Mouse (Mus musculus): Measurements from ENCODE around the gene Serpinb11.

Serpinb11 gene

DNA sequence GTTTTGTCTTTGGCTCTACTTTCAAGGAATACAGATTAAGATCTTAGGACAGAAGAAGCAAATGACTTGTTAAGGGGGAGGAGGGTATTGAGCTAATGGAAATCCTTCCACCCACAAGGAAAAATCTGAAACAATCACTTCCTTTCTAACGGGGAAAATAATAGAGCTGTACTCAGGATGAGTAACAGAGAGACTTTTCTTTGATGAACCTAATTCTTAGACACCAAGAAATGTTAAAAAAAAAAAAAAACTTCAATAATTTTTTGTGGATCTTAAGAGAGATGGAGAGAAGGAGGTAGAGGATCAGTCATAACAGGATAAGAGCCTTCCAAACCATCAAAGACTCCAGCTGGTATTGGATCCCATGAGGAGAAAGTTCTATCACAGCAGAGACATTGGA is at the start of gene Serpinb11:
Gene Serpinb11 (plus strand): TSS at position 301 of the 400 bp plus-strand sequence.
- no peak for DNase-seq (ENCODE audit: low read depth, low spot score)

GRCm38 (mm10) chr1:107345979-107346378 is 15.0 kb upstream of the Serpinb11 start:
- no peak for DNase-seq (ENCODE audit: low read depth, low spot score)

DNA sequence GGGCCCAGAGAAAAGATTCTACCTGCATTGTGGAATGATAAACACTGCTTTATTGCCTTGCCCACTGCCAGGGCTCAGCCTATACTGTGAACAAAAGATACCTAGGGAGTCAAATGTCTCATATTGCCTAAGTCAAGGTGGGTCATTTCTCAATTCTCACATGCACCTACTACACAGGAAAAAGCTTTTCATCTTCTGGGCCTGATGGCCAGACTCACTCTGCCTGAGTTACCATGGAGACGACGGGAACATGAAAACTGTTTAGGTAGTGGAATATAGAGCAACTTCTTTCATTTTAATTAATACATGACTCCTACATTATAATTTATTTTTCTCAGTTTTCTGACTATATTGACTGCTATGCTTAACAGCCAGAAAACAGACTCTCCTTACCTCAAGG is 14.2 kb upstream of the Serpinb11 start:
- DNase-seq (ENCODE audit: low read depth, low spot score), result no peak

DNA sequence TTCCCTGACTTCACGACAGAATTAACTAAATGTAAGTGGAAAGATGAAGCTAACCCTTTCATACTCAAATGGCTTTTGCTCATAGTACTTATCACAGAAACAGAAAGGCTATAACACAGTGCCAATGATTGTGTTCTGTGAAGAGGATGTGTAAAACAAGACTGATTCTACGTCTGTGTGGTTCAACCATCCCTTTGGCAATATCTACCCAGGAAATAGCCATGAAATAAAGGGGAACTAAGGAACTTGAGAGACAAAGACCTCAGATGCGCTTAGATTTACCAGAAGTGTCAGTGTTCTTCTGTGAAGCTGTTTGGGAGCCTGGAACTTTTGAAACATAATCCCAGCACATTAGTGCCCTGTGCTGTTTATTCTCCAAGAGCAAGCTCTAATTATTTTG is 10.6 kb upstream of the Serpinb11 start:
- DNase-seq (ENCODE audit: low read depth, low spot score), result no peak

- DNase-seq (ENCODE audit: low read depth, low spot score), result no peak
These were observed 9.9 kb upstream of the Serpinb11 start for GRCm38 (mm10) chr1:107351115-107351514.

DNA sequence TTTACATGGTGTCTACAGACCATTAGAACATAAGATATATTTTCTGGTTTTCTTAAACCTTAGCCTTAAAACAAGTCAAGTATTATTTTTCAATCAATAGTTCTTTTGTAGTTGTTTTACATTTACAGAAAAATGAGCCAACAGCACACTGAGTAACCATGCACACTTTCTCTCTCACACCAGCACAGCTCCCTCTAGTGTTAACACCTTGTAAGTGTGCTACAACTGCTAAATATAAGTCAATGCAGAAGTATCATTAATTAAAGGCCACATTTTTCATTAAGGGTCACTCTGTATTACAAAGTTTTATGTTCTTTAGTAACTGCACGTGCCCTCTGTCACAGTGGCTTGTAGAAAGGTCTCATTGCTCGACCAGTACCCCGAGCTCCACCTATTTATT is 8.0 kb upstream of the Serpinb11 start:
- DNase-seq (ENCODE audit: low read depth, low spot score), result no peak

- no peak for DNase-seq (ENCODE audit: low read depth, low spot score)
These were observed 5.0 kb downstream of the Serpinb11 start for GRCm38 (mm10) chr1:107365973-107366372.

GRCm38 (mm10) chr1:107368944-107369343 is 7.9 kb downstream of the Serpinb11 start:
- DNase-seq (ENCODE audit: low read depth, low spot score), result no peak

DNA sequence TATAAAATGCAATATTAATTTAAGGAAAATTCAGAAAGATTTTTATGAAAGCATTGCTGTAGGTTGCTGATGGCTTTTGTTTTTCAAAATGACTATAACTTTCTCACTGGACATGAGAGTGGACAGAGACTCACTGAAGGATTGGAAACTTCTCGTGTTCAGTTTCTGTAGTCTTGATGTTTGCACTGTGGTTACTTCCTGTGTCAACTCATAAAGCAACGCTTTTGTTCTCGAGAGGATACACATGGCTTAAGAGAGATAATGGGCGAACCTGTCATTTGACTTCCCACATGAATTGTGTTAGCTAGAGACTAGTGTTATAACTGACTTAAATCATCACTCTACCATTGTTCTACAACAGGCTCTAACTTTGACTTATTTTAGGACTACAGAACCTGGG is 16.0 kb downstream of the Serpinb11 start:
- no peak for DNase-seq (ENCODE audit: low read depth, low spot score)

DNA sequence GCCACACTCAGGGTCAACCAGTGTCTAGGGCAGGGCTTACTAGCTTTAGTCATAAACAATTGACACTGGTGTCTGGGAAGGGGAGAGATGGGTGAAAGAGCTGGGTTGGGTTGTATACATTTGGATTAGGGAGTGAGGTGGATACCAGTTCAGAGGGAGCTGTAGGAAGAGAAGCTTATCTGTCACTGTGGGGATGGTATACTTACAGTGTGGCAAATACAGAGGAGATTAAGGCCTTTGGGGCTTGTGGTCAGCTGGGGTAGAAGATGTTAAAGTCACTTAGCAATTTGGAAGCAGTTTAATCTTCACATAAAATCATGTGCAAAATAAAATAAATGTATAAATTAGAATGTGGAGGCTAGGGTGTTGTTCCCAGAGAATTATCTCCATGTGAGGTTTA is 17.4 kb downstream of the Serpinb11 start:
- no peak for DNase-seq (ENCODE audit: low read depth, low spot score)

- DNase-seq (ENCODE audit: low read depth, low spot score), result no peak
These were observed 20.5 kb downstream of the Serpinb11 start for GRCm38 (mm10) chr1:107381491-107381890.

GRCm38 (mm10) chr1:107382404-107382803 is 21.4 kb downstream of the Serpinb11 start:
- DNase-seq (ENCODE audit: low read depth, low spot score), result no peak

- no peak for DNase-seq (ENCODE audit: low read depth, low spot score)
These were observed 23.5 kb downstream of the Serpinb11 start for GRCm38 (mm10) chr1:107384532-107384931.

DNA sequence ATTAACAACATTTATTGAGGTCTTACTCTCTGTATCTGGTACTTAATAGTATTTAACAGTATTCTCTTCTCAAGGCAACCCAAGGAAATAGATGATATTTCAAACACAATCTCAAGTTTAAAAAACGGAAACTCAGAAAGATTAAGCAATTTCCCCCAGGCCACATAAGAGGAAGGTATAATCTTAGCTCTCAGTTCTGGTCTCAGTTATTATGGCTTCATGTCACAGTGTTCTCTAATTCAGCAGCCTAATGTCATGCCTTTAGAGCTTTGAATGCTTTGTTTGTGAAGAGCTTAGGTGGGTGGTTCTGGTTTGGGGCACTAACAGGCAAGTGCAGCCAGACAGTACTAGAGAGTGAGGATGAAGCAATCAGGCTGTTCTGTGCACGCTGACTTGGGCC is 28.8 kb downstream of the Serpinb11 start:
- DNase-seq (ENCODE audit: low read depth, low spot score), result no peak

DNA sequence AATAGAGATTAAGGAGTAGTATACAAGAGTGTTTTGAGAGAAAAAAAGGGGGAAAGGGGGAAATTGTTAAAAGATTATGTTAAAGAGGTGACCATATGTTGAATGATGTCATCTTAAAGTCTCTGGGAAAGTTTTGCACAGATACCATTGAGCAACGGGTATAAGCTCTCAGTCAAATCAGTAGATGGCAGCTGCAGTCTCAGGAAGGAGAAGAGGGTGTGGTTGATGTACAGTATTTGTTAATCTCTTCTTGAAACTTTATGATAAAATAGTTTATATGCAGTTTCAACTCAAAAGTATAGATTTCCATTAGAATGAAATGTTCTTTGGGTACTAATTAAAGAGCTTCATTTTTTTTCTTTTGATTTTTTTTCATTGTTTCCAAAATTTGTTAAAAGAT is 36.5 kb downstream of the Serpinb11 start:
- no peak for DNase-seq (ENCODE audit: low read depth, low spot score)

DNA sequence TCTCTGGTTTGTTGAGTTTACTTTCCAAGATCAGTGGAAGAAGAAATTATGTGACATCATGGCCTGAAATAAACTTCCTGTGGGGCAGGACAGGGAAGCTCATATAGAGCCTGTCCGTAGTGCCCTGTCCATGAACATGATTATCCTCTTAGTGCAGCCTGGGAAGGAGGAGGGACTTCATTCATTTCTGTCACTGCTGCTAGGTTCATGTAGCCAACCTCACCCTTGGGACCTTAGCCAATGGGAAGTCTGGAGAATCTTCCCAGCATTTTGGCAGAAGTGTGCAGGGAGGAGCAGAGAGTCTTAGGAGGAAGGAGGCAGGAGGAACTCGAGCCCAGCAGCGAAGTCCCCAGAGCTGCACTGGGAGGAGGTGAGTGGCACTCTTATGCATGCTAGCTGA is 38.4 kb downstream of the Serpinb11 start, which contains the start of gene Serpinb7:
Gene Serpinb7 (plus strand): TSS at position 301 of the 400 bp plus-strand sequence.
- DNase-seq (ENCODE audit: low read depth, low spot score), result no peak

DNA sequence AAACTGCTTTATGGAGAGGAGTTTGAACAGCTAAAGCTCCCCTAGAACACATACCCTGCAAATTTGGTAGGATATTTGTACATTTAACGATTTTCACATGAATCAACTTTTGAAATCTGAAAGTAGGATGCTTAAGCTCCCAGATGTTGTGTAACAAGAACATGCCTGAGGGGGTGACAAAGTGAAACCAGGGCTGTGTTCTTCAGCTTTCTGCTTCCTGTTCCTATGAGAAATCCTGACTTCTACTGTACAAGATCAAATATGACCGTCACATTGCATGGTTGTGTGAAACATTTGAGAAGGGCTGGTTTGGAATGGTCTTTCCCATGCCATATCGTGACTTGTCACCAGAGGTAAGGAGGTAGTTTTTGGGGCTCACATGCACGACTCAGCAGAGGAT is 41.1 kb downstream of the Serpinb11 start:
- no peak for DNase-seq (ENCODE audit: low read depth, low spot score)

- no peak for DNase-seq (ENCODE audit: low read depth, low spot score)
These were observed 53.7 kb downstream of the Serpinb11 start for GRCm38 (mm10) chr1:107414650-107415049.

DNA sequence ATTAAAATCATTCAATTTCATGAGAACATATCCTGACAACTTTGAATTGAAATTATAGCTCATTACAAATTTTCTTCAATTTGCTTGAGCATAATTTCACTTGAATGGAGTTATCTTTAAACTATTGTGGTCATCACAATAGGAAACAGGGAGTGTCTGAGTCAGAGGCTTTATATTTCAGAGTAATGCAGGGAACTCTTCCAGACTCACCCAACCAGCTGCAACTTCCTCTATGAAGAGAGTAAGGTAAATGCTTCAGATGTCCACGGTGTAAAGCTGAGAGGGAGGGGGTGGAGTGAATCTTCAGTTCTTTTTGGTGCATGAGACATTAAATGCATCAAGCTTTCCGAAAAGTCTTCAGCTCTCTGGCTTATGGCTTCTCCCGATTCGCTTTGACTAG is 61.5 kb downstream of the Serpinb11 start:
- no peak for DNase-seq (ENCODE audit: low read depth, low spot score)

All from CD4-positive, CD25-positive, alpha-beta regulatory T cell, adult 2 months (primary cell).